Mouse (Mus musculus) intestine, embryonic 14.5 days (tissue): ENCODE data around the gene Tgfbr1. TPM values are rescaled to one million over a fixed set of nuclear protein-coding genes. Genes with fewer than 3 reads are reported as not detected.

Experiments
- ATAC-seq: fragments of 200-750 bp; cut with Nextera tagmentation; replicated peaks from 2 replicates; pipeline ENCODE4 v1.8.0; 2017; ENCODE audit warnings: low read depth, moderate number of reproducible peaks, moderate TSS enrichment, moderate library complexity; ENCODE audit not compliant: low FRiP score, low TSS enrichment
- DNase-seq: peaks from one replicate; pipeline ENCODE4 v3.0.0-alpha.2; 2018; ENCODE audit warnings: low spot score
- H3K27ac ChIP-seq: fragments of 300-500 bp; sonication (generic); 2 replicates; pipeline ENCODE4 v1.5.1; 2014; ENCODE audit warnings: low read depth, mild to moderate bottlenecking, control low read depth
- H3K27me3 ChIP-seq: fragments of 300-500 bp; sonication (generic); replicated peaks from 2 replicates; pipeline ENCODE4 v1.6.1; 2014; ENCODE audit warnings: low read length, control low read depth; ENCODE audit not compliant: control insufficient read depth, insufficient read depth
- H3K36me3 ChIP-seq: fragments of 300-500 bp; sonication (generic); 2 replicates; pipeline ENCODE4 v1.6.1; 2014; ENCODE audit warnings: low read length, control low read depth; ENCODE audit not compliant: control insufficient read depth, insufficient read depth
- H3K4me1 ChIP-seq: fragments of 300-500 bp; sonication (generic); replicated peaks from 2 replicates; pipeline ENCODE4 v1.6.1; 2014; ENCODE audit warnings: low read length, control low read depth, mixed read lengths; ENCODE audit not compliant: control insufficient read depth, insufficient read depth
- H3K4me2 ChIP-seq: fragments of 300-500 bp; sonication (generic); 2 replicates; pipeline ENCODE4 v1.6.1; 2014; ENCODE audit warnings: low read length
- H3K4me3 ChIP-seq: fragments of 300-500 bp; sonication (generic); 2 replicates; pipeline ENCODE4 v1.5.1; 2014; ENCODE audit warnings: low read depth, low read length, control low read depth, mixed read lengths
- H3K9ac ChIP-seq: fragments of 300-500 bp; sonication (generic); 2 replicates; pipeline ENCODE4 v1.6.1; 2014; ENCODE audit warnings: mild to moderate bottlenecking, low read length
- H3K9me3 ChIP-seq: fragments of 300-500 bp; sonication (generic); 2 replicates; pipeline ENCODE4 v1.6.1; 2016; ENCODE audit warnings: low read length, control low read depth; ENCODE audit not compliant: control insufficient read depth
- WGBS: fragments of 180-500 bp; shearing (Covaris S2); extraction: QIAGEN DNeasy Blood & Tissue Kit; methylation state at CpG from one replicate; pipeline ENCODE4 v1.1.7; 2014; 5-methylcytosine and 5-hydroxymethylcytosine counted together
- polyA plus RNA-seq: library from polyadenylated mRNA; unstranded; fragments of >200 nt; fragmentation: Nextera tagmentation; extraction: Ambion mirVana; gene quantifications from 2 replicates; pipeline ENCODE4 v1.2.1, GENCODE M21; 2014

Gene Tgfbr1
- polyA plus RNA-seq, 1 experiment from 2014 or later, result 46.0 TPM

DNA sequence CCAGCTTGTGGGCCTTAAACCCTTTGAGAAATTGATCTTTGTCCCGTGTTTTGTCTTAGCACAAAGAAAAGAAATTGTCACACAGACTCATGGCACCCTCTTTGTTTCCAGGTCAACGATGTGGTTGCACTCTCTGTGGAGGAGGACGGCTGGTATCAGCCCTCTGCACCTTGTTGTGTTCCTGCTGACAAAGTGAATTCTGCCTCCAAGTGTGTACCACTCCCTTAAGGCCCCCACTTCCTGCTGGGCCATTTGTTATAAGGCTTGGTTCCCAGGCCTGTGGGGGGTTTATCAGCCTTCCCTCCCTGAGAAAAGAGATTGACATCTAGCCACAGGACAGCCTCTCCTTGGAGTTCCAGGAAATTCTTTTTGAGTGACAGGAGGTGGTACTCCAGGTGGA, 69.2 kb downstream of the Tgfbr1 start:
- DNase-seq (no peak), ATAC-seq (no peak)
- Histone ChIP-seq H3K27me3 (no peaks in the 10 kb centered on the region), H3K36me3 (no peaks in the 10 kb centered on the region), H3K27ac (no peak overlapping the region), H3K9me3 (no peaks in the 10 kb centered on the region), H3K4me2 (no peak overlapping the region), H3K9ac (no peak overlapping the region), H3K4me1 (peaks cover 2% of the 10 kb centered on the region), H3K4me3 (no peak overlapping the region)
- WGBS, result 51% methylated on average over 3 of the region's 3 CpGs

DNA sequence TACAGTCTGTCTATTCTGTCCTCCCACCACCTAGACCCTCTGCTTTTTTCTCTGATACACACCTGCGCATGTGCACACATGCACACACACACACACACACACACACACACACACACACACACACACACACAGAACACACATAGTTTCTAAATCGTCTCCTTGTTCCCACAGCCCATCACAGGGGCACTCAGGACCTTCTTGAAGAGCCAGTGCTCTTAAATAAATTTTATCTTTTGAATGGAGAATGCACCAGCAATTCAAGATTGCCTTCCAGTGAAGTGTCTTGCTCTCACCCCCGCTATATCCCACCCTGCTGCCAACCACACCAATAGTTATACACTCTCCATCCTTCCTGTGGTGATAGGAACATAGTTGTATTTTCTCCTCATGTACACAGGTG, 69.9 kb downstream of the Tgfbr1 start:
- H3K27me3 ChIP-seq, result no peaks in the 10 kb centered on the region
- peaks cover 2% of the 10 kb centered on the region for H3K4me1 ChIP-seq
- H3K9me3 ChIP-seq, result no peaks in the 10 kb centered on the region
- no peak overlapping the region for H3K27ac ChIP-seq
- ATAC-seq (no peak), DNase-seq (no peak)
- H3K36me3 ChIP-seq, result no peaks in the 10 kb centered on the region
- no peak overlapping the region for H3K9ac ChIP-seq
- H3K4me2 ChIP-seq, result no peak overlapping the region
- H3K4me3 ChIP-seq, result no peak overlapping the region
- WGBS, result 77% methylated on average over 3 of the region's 3 CpGs

DNA sequence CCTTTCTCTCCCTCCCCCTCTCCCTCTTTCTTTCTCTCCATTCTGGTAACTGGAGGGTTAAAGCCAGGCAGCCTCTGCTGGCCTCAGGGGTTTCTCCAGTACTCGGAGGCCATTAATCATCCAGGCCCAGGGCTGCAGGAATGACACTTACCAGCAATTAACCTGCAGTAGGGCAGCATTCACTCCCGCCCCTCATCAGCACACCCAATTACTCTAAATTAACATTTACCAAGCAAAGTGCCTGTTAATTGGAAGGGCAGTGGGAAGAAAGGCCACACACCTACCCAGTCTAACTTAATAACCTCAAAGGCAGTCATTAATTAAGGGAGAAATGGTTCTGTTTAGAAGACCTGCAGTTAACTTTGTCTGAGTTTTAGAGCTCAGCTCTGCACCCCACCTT, 71.4 kb downstream of the Tgfbr1 start:
- Histone ChIP-seq H3K4me2 (no peak overlapping the region), H3K36me3 (no peaks in the 10 kb centered on the region), H3K27ac (no peak overlapping the region), H3K27me3 (no peaks in the 10 kb centered on the region), H3K9me3 (no peaks in the 10 kb centered on the region), H3K4me3 (no peak overlapping the region), H3K4me1 (peaks cover 2% of the 10 kb centered on the region), H3K9ac (no peak overlapping the region)
- WGBS, result 13% methylated on average over 2 of the region's 2 CpGs
- DNase-seq (peak; percentile 50), ATAC-seq (no peak; the same call in 1 of the 2 replicates)

DNA sequence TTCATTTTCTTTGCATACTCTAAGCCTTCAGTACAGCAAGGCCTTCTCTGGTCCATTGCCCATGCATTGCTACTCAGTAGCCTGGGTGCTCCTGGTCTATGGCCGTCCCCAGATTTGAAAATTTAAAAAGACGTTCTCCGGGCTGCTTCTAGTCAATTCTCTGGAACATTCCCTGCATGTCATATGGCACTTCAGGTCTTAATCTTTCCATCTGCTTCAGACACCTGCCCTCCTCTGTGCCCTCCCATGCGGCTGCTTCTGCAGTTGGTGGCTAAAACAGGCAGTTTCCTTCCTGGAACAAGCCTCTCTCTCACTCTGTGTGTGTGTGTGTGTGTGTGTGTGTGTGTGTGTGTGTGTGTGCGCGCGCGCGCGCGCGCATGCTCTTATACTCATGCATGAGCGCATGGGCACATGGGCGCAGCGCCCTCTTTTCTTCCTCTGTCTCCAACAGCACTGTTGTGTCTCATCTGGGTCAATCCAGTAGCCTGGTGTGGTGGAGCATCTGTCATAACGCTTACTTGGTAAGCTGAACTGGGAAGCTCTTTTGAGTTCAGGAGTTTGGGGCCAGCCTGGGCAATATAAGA, 72.3 kb downstream of the Tgfbr1 start:
- H3K27ac ChIP-seq, result no peak overlapping the region
- H3K27me3 ChIP-seq, result no peaks in the 10 kb centered on the region
- H3K4me2 ChIP-seq, result no peak overlapping the region
- H3K4me1 ChIP-seq, result peaks cover 2% of the 10 kb centered on the region
- no peaks in the 10 kb centered on the region for H3K9me3 ChIP-seq
- no peaks in the 10 kb centered on the region for H3K36me3 ChIP-seq
- DNase-seq, result peak; percentile 44
- no peak overlapping the region for H3K4me3 ChIP-seq
- H3K9ac ChIP-seq, result no peak overlapping the region
- no peak for ATAC-seq
- 89% methylated on average over 16 of the region's 16 CpGs for WGBS

DNA sequence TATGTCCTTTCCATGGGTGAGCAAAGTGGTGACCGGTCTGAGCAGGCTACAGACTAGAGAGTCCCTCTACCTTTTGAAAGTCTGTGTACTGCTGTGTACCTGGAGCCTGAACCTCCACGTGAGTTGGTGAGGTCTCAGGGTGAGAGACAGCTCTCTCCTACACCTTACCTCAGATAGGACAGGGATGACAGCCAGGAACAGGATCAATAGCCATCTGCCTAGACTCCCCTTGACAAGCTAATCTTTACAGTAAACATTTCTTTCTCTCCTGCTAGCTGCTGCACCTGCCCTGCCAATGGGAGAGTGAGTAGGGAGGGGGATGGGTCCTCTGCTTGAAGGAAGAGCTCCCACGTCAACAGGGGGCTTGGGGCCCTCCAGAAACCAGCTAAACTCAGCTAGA, 74.6 kb downstream of the Tgfbr1 start:
- no peak overlapping the region for H3K4me2 ChIP-seq
- no peak overlapping the region for H3K27ac ChIP-seq
- no peak for DNase-seq
- WGBS, result 52% methylated on average over 3 of the region's 3 CpGs
- H3K27me3 ChIP-seq, result no peaks in the 10 kb centered on the region
- H3K36me3 ChIP-seq, result no peaks in the 10 kb centered on the region
- no peak for ATAC-seq
- H3K9ac ChIP-seq, result no peak overlapping the region
- no peak overlapping the region for H3K4me3 ChIP-seq
- no peaks in the 10 kb centered on the region for H3K9me3 ChIP-seq
- H3K4me1 ChIP-seq, result peaks cover 2% of the 10 kb centered on the region

DNA sequence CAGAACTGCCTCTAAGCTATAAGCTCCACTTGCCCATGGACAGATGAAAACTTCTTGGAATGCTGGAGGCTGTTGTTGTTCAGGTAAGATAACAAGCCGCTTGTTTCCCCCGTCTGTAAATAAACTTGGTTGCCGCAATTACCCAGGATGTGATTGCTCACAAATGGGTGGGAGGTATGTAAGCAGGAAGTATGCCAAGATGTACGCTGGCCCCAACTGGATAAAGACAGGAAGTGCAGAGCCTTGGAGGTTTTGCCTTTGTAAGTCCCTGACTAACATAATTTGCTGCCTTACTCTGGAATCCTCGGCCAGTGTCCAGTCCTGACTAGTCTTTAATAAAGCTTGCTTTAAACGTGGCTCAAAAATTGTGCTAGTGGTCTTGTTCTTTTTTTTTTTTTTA, 77.5 kb downstream of the Tgfbr1 start:
- WGBS, result 40% methylated on average over 6 of the region's 6 CpGs

DNA sequence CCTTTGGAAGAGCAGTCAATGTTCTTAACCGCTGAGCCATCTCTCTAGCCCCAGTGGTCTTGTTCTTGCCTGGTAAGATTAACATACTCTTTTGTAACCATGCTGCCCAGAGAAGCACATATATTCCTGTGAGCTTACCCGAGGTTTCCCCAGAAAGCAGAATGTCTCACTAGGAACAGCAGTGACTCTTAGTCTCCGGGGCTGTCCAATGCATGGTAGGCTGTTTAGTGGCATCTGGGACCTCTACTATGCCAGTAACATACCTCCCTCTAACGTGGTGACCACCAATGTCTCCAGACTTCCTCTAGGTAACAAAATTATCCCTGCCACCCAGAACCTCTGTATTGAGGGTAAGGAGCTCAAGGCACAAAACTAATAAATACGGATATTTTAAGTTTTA, 78.1 kb downstream of the Tgfbr1 start:
- Histone ChIP-seq H3K4me2 (no peak overlapping the region), H3K4me3 (no peak overlapping the region), H3K9ac (no peak overlapping the region), H3K36me3 (no peaks in the 10 kb centered on the region), H3K27me3 (no peaks in the 10 kb centered on the region), H3K27ac (no peak overlapping the region), H3K9me3 (no peaks in the 10 kb centered on the region), H3K4me1 (peaks cover 6% of the 10 kb centered on the region; the same call in 1 of the 2 replicates)
- no peak for ATAC-seq
- WGBS, result 90% methylated on average over 5 of the region's 5 CpGs
- no peak for DNase-seq

More for the DNA sequence above, 77.5 kb downstream of the Tgfbr1 start:
- no peak for DNase-seq
- Histone ChIP-seq H3K4me2 (no peak overlapping the region), H3K27me3 (no peaks in the 10 kb centered on the region), H3K9ac (no peak overlapping the region), H3K27ac (no peak overlapping the region), H3K9me3 (no peaks in the 10 kb centered on the region), H3K4me1 (peaks cover under 1% of the 10 kb centered on the region; the same call in 1 of the 2 replicates), H3K4me3 (no peak overlapping the region), H3K36me3 (no peaks in the 10 kb centered on the region)
- no peak for ATAC-seq

DNA sequence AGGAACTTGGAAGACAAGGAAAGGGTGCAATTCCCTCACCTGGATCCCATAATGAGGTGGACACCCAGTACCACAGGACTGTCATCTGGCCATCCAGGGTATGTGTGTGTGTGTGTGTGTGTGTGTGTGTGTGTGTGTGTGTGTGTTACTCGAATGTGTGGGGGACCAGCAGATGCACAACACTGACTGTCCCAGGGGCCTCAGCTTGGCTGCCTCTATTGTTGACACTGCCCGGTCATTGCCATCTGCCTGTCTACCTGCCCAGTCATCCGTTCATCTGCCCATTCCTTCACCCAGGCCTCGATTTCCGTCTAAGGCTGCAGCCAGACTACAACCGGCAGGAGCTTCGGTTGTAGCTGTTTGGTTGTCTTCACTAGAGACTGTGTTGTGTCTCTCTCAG, 79.7 kb downstream of the Tgfbr1 start:
- Histone ChIP-seq H3K27ac (no peak overlapping the region), H3K4me1 (peaks cover 15% of the 10 kb centered on the region), H3K9me3 (no peaks in the 10 kb centered on the region), H3K36me3 (no peaks in the 10 kb centered on the region), H3K4me2 (no peak overlapping the region), H3K27me3 (no peaks in the 10 kb centered on the region), H3K4me3 (no peak overlapping the region), H3K9ac (no peak overlapping the region)
- peak; percentile 45 for DNase-seq
- WGBS, result 91% methylated on average over 7 of the region's 7 CpGs
- no peak for ATAC-seq

DNA sequence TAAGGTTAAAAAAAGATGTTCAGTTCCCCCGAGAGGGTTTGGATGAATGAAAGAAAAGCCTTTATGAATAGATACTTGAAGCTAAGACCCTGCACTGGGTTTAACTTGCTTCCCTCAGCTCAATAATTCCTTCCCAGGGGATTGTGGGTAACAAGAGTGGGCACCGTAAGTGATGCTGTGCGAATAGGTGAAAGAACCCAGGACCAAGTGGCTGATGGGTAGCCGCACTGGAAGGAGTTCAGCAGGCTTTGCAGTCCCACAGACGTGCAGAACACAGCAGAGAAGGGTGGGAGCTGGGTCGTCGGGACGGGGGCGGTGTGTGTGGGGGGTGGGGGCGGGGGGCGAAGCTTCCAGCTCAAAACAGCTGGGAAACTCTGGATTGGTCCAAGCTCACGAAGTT, 82.1 kb downstream of the Tgfbr1 start:
- Histone ChIP-seq H3K27me3 (no peaks in the 10 kb centered on the region), H3K9me3 (no peaks in the 10 kb centered on the region), H3K4me1 (peaks cover 15% of the 10 kb centered on the region), H3K4me2 (no peak overlapping the region), H3K4me3 (no peak overlapping the region), H3K9ac (no peak overlapping the region), H3K27ac (no peak overlapping the region), H3K36me3 (no peaks in the 10 kb centered on the region)
- 60% methylated on average over 12 of the region's 12 CpGs for whole genome bisulfite sequencing
- ATAC-seq, result no peak
- DNase-seq, result peak; percentile 46
